Mouse (Mus musculus) kidney, adult 11 months (tissue): ENCODE results near the gene Cnot11.

Source experiments
- DNase-seq: peaks from one replicate; pipeline ENCODE4 v3.0.0; 2022

The Cnot11 gene

GRCm38 (mm10) chr1:39534831-39535230 lies at the start of gene Cnot11:
Gene Cnot11 (plus strand): TSS chr1:39534992.
- DNase-seq, result peak; percentile 16

GRCm38 (mm10) chr1:39487370-39487769 lies 47.4 kb upstream of the Cnot11 start:
- DNase-seq, result no peak

GRCm38 (mm10) chr1:39493165-39493564 lies 41.6 kb upstream of the Cnot11 start:
- DNase-seq, result no peak

GRCm38 (mm10) chr1:39493664-39494063 lies 41.1 kb upstream of the Cnot11 start:
- no peak for DNase-seq

- no peak for DNase-seq
Observed at GRCm38 (mm10) chr1:39496995-39497394, 37.8 kb upstream of the Cnot11 start.

- DNase-seq, result no peak
Observed at GRCm38 (mm10) chr1:39497748-39498147, 37.0 kb upstream of the Cnot11 start.

- no peak for DNase-seq
Observed at GRCm38 (mm10) chr1:39499485-39499941, 35.3 kb upstream of the Cnot11 start.

- DNase-seq, result no peak
Observed at GRCm38 (mm10) chr1:39502817-39503633, 31.8 kb upstream of the Cnot11 start.

- DNase-seq, result no peak
Observed at GRCm38 (mm10) chr1:39504261-39504660, 30.5 kb upstream of the Cnot11 start.

- DNase-seq, result no peak
Observed at GRCm38 (mm10) chr1:39505600-39505999, 29.2 kb upstream of the Cnot11 start.

GRCm38 (mm10) chr1:39511775-39512174 lies 23.0 kb upstream of the Cnot11 start:
- DNase-seq, result no peak

GRCm38 (mm10) chr1:39512183-39512582 lies 22.6 kb upstream of the Cnot11 start:
- DNase-seq, result no peak

- no peak for DNase-seq
Observed at GRCm38 (mm10) chr1:39515303-39515991, 19.3 kb upstream of the Cnot11 start.

- DNase-seq, result no peak
Observed at GRCm38 (mm10) chr1:39521326-39521725, 13.5 kb upstream of the Cnot11 start.

- no peak for DNase-seq
Observed at GRCm38 (mm10) chr1:39522519-39522918, 12.3 kb upstream of the Cnot11 start.

GRCm38 (mm10) chr1:39525763-39526162 lies 9.0 kb upstream of the Cnot11 start:
- DNase-seq, result no peak

GRCm38 (mm10) chr1:39526371-39527167 lies 8.2 kb upstream of the Cnot11 start:
- DNase-seq, result no peak

- DNase-seq, result peak; percentile 56
Observed at GRCm38 (mm10) chr1:39527432-39527831, 7.4 kb upstream of the Cnot11 start.

GRCm38 (mm10) chr1:39528319-39528718 lies 6.5 kb upstream of the Cnot11 start:
- no peak for DNase-seq

- peak; percentile 59 for DNase-seq
Observed at GRCm38 (mm10) chr1:39530258-39530943, 4.4 kb upstream of the Cnot11 start.

- DNase-seq, result no peak
Observed at GRCm38 (mm10) chr1:39531036-39531435, 3.8 kb upstream of the Cnot11 start.

- no peak for DNase-seq
Observed at GRCm38 (mm10) chr1:39533917-39534316, 875 bp upstream of the Cnot11 start.
